Mouse (Mus musculus): Measurements from ENCODE around the gene Gan.

DNA sequence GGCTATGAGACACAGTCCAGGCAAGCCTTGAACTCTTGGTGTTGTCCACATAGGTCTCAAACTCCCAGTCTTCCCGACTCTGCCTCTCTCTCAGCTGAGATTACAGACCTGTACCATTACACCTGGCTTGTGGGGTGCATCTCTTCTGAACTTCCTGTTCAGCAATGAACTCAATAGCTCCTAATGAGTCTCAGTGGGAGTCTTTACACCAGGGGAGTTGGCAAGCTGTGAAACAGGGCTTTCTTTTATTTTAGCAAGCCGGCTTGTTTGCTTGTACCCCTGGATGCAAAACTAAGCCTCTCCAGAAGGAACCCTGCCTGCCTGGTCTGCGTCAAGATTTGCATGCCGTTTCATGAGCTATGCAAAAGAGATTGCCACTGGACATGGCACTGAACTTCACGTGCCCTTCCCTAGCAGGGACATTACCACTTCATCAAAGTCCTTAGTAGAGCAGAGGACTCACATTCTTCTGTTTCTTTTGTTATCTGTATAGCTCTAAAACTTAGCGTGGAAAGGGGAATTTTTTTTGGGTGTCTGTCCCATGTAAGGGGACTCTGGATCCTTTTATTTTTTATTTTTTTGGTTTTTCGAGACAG, 93.2 kb downstream of the Gan start:
- TF ChIP-seq MXI1 (IDR thresholded peaks at IDR 0.05; ENCODE audit: low read depth, low read length) (no peak), MYC (IDR thresholded peaks at IDR 0.05; ENCODE audit: low read depth, low read length) (no peak), MAFK (IDR thresholded peaks at IDR 0.05; ENCODE audit: borderline replicate concordance, low read depth, low read length) (no peak), TAL1 (IDR thresholded peaks at IDR 0.05; ENCODE audit: low read length) (no peak), ELF1 (IDR thresholded peaks at IDR 0.05; ENCODE audit: low read depth, low read length) (no peak), SIN3A (IDR thresholded peaks at IDR 0.05; ENCODE audit: low read length) (no peak), USF1 (IDR thresholded peaks at IDR 0.05; ENCODE audit: low read depth, low read length) (no peak)

Data from MEL (cell line).